Mouse (Mus musculus) ES-Bruce4 (cell line): Measurements from ENCODE around the gene Slit3. TPM values are rescaled to one million over a fixed set of nuclear protein-coding genes. Genes with fewer than 3 reads are reported as not detected.
A peak's percentile ranks its signal among the peaks of the same experiment; 100 is the strongest.

ENCODE experiments used
- H3K27ac ChIP-seq: 2 replicates; pipeline ENCODE4 v1.5.1; 2012; ENCODE audit warnings: low read length, inconsistent platforms; ENCODE audit not compliant: insufficient read depth
- H3K27me3 ChIP-seq: 2 replicates; pipeline ENCODE4 v1.6.1; 2012; ENCODE audit warnings: mild to moderate bottlenecking, low read length, inconsistent platforms; ENCODE audit not compliant: control insufficient read depth, poor library complexity, insufficient read depth, severe bottlenecking
- H3K36me3 ChIP-seq: 2 replicates; pipeline ENCODE4 v1.6.1; 2012; ENCODE audit warnings: inconsistent platforms, mild to moderate bottlenecking, low read length, moderate library complexity; ENCODE audit not compliant: control insufficient read depth, poor library complexity, insufficient read depth, severe bottlenecking
- H3K4me1 ChIP-seq: one replicate; pipeline ENCODE4 v1.8.1; 2011; ENCODE audit warnings: low read length; ENCODE audit not compliant: control insufficient read depth, insufficient read depth
- H3K4me3 ChIP-seq: 2 replicates; pipeline ENCODE4 v1.5.1; 2011; ENCODE audit warnings: low read depth, mild to moderate bottlenecking, low read length
- H3K9ac ChIP-seq: 2 replicates; pipeline ENCODE4 v1.6.1; 2012; ENCODE audit warnings: low read depth, mild to moderate bottlenecking, inconsistent platforms; ENCODE audit not compliant: poor library complexity, severe bottlenecking
- H3K9me3 ChIP-seq: replicated peaks from 2 replicates; pipeline ENCODE4 v1.6.1; 2012; ENCODE audit warnings: mild to moderate bottlenecking, low read length, inconsistent platforms; ENCODE audit not compliant: control insufficient read depth, poor library complexity, insufficient read depth, severe bottlenecking
- CTCF ChIP-seq: IDR thresholded peaks from one replicate; pipeline ENCODE4 v1.8.1; 2011; ENCODE audit warnings: low read depth, low read length
- EP300 ChIP-seq: IDR thresholded peaks from 2 replicates; pipeline ENCODE4 v1.6.1; 2011; ENCODE audit warnings: low read depth, low read length; ENCODE audit not compliant: insufficient read depth
- POLR2A ChIP-seq: IDR thresholded peaks from one replicate; pipeline ENCODE4 v1.8.1; 2011; ENCODE audit warnings: low read length; ENCODE audit not compliant: insufficient read depth
- polyA plus RNA-seq: library from polyadenylated mRNA; stranded (reverse); fragments of >200 nt; gene quantifications from 2 replicates; pipeline ENCODE4 v1.2.4, GENCODE M21; 2011; ENCODE audit warnings: low read depth; ENCODE audit not compliant: missing spikeins, insufficient read depth, insufficient read length

Gene Slit3
- polyA plus RNA-seq, 1 experiment: 2.8 TPM

GRCm38 (mm10) chr11:35704927-35705326 lies 583.9 kb downstream of the Slit3 start:
- no peak overlapping the region for H3K4me3 ChIP-seq
- H3K27me3 ChIP-seq: no peaks in the 10 kb centered on the region
- H3K4me1 ChIP-seq: no peaks in the 10 kb centered on the region
- H3K36me3 ChIP-seq: no peaks in the 10 kb centered on the region
- no peak for TF ChIP-seq CTCF
- no peak for TF ChIP-seq EP300
- no peak for TF ChIP-seq POLR2A
- no peaks in the 10 kb centered on the region for H3K9me3 ChIP-seq
- no peak overlapping the region for H3K27ac ChIP-seq
- H3K9ac ChIP-seq: no peak overlapping the region

DNA sequence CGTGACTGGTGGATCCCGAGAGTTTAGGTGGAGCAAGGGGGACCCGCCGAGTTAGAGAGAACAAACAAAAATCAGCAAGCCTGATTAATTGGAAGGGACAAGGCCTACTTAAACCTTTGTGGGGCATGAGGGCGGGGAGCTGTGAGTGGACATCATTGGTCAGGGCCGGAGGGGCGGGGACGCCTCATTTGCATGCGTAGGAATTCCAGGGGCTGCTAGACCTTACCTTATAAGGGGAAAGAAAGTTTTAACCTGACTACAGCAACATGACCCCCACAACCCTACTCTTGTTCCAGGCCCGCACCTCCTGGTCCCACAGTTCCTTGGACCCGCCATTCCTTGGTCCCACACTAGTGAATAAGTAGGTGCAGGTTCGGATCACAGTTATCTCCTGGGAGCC lies 586.4 kb downstream of the Slit3 start:
- H3K9me3 ChIP-seq: no peaks in the 10 kb centered on the region
- H3K4me3 ChIP-seq: peak overlapping the region; percentile 74
- H3K36me3 ChIP-seq: no peaks in the 10 kb centered on the region
- H3K9ac ChIP-seq: peak overlapping the region; percentile 46
- no peak for TF ChIP-seq EP300
- no peak for TF ChIP-seq POLR2A
- TF ChIP-seq CTCF: no peak
- H3K27me3 ChIP-seq: no peaks in the 10 kb centered on the region
- no peaks in the 10 kb centered on the region for H3K4me1 ChIP-seq
- no peak overlapping the region for H3K27ac ChIP-seq

GRCm38 (mm10) chr11:35711314-35711713 lies 590.3 kb downstream of the Slit3 start:
- TF ChIP-seq POLR2A: no peak
- TF ChIP-seq EP300: no peak
- no peak for TF ChIP-seq CTCF
- Histone ChIP-seq H3K9ac (no peak overlapping the region), H3K27ac (no peak overlapping the region), H3K27me3 (no peaks in the 10 kb centered on the region), H3K36me3 (no peaks in the 10 kb centered on the region), H3K4me3 (no peak overlapping the region), H3K4me1 (no peaks in the 10 kb centered on the region), H3K9me3 (no peaks in the 10 kb centered on the region)

- H3K36me3 ChIP-seq: no peaks in the 10 kb centered on the region
These were observed 597.9 kb downstream of the Slit3 start for GRCm38 (mm10) chr11:35718881-35719280.

DNA sequence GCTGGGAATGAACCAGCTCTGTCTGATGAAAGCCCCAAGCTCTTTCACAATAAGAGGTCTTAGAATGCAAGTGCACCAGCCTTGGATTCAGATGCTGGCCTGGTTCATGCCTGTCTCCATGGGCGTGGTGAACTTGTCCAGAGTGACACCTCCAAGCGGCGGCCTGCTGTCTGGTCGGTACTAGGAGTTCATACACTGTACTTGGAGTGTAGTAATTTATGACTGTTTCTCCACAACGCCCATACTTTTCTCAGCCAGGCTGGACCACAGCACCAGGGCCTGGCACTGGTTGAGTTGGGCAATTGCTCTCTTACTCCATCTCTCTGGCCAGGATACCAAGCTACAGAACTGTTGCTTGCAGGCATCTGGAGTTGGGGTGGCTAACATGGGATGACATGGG lies 602.9 kb downstream of the Slit3 start:
- Histone ChIP-seq H3K9me3 (no peaks in the 10 kb centered on the region), H3K27ac (no peak overlapping the region), H3K9ac (no peak overlapping the region), H3K4me3 (no peak overlapping the region), H3K4me1 (no peaks in the 10 kb centered on the region), H3K36me3 (no peaks in the 10 kb centered on the region), H3K27me3 (no peaks in the 10 kb centered on the region; the same call in none of the 2 replicates)
- no peak for TF ChIP-seq CTCF
- no peak for TF ChIP-seq POLR2A
- no peak for TF ChIP-seq EP300

More at GRCm38 (mm10) chr11:35718881-35719280, 597.9 kb downstream of the Slit3 start:
- Histone ChIP-seq H3K27me3 (no peaks in the 10 kb centered on the region; the same call in none of the 2 replicates), H3K4me3 (no peak overlapping the region), H3K9me3 (no peaks in the 10 kb centered on the region; the same call in 1 of the 2 replicates), H3K9ac (no peak overlapping the region), H3K27ac (no peak overlapping the region), H3K4me1 (no peaks in the 10 kb centered on the region)
- TF ChIP-seq CTCF (no peak), POLR2A (no peak), EP300 (no peak)

- Histone ChIP-seq H3K27me3 (no peaks in the 10 kb centered on the region; the same call in none of the 2 replicates), H3K9ac (no peak overlapping the region), H3K4me1 (no peaks in the 10 kb centered on the region), H3K27ac (no peak overlapping the region), H3K4me3 (no peak overlapping the region), H3K36me3 (no peaks in the 10 kb centered on the region), H3K9me3 (no peaks in the 10 kb centered on the region)
- TF ChIP-seq POLR2A (no peak), EP300 (no peak), CTCF (no peak)
These were observed 605.4 kb downstream of the Slit3 start for GRCm38 (mm10) chr11:35726341-35726846.
